Mouse (Mus musculus): ENCODE results near the gene Gtf3c1.
"Not testable (repeated sequence)": the region's sequence is repeated elsewhere in the genome, so short reads cannot be mapped to it uniquely, and the experiment has no call there.

Gtf3c1 gene

GRCm38 (mm10) chr7:125713542-125714055 is 6.0 kb upstream of the Gtf3c1 start:
- in situ Hi-C loops (cut with MboI; ENCODE audit: unreplicated experiment in 2 of 2): not testable (repeated sequence)

GRCm38 (mm10) chr7:125708100-125708499 is 520 bp upstream of the Gtf3c1 start:
- in situ Hi-C loops (cut with MboI; ENCODE audit: unreplicated experiment in 2 of 2): no loop called here

- in situ Hi-C loops (cut with MboI; ENCODE audit: unreplicated experiment in 2 of 2): no loop called here
Observed at GRCm38 (mm10) chr7:125707186-125707585, 394 bp downstream of the Gtf3c1 start.

GRCm38 (mm10) chr7:125702791-125703190 is 4.8 kb downstream of the Gtf3c1 start:
- in situ Hi-C loops (cut with MboI; ENCODE audit: unreplicated experiment in 2 of 2): no loop called here

GRCm38 (mm10) chr7:125694056-125694455 is 13.5 kb downstream of the Gtf3c1 start:
- in situ Hi-C loops (cut with MboI; ENCODE audit: unreplicated experiment in 2 of 2): no loop called here

- in situ Hi-C loops (cut with MboI; ENCODE audit: unreplicated experiment in 2 of 2): no loop called here
Observed at GRCm38 (mm10) chr7:125690516-125690915, 17.1 kb downstream of the Gtf3c1 start.

GRCm38 (mm10) chr7:125679936-125680335 is 27.6 kb downstream of the Gtf3c1 start:
- in situ Hi-C loops (cut with MboI; ENCODE audit: unreplicated experiment in 2 of 2): no loop called here

- in situ Hi-C loops (cut with MboI; ENCODE audit: unreplicated experiment in 2 of 2): no loop called here
Observed at GRCm38 (mm10) chr7:125678756-125679155, 28.8 kb downstream of the Gtf3c1 start.

GRCm38 (mm10) chr7:125674916-125675315 is 32.7 kb downstream of the Gtf3c1 start:
- in situ Hi-C loops (cut with MboI; ENCODE audit: unreplicated experiment in 2 of 2): loop anchor here (5.0 kb wide), 2 partner anchors 417 to 422 kb away; no protein-coding TSS in a partner anchor

GRCm38 (mm10) chr7:125671396-125671795 is 36.2 kb downstream of the Gtf3c1 start:
- in situ Hi-C loops (cut with MboI; ENCODE audit: unreplicated experiment in 2 of 2): loop anchor here (5.0 kb wide), 2 partner anchors 421 to 426 kb away; no protein-coding TSS in a partner anchor

- in situ Hi-C loops (cut with MboI; ENCODE audit: unreplicated experiment in 2 of 2): loop anchor here (5.0 kb wide), 2 partner anchors 421 to 426 kb away; no protein-coding TSS in a partner anchor
Observed at GRCm38 (mm10) chr7:125670865-125671264, 36.7 kb downstream of the Gtf3c1 start.

- in situ Hi-C loops (cut with MboI; ENCODE audit: unreplicated experiment in 2 of 2): no loop called here
Observed at GRCm38 (mm10) chr7:125663654-125664053, 43.9 kb downstream of the Gtf3c1 start.

- in situ Hi-C loops (cut with MboI; ENCODE audit: unreplicated experiment in 2 of 2): no loop called here
Observed at GRCm38 (mm10) chr7:125657511-125657910, 50.1 kb downstream of the Gtf3c1 start.

GRCm38 (mm10) chr7:125649013-125649412 is 58.6 kb downstream of the Gtf3c1 start:
- in situ Hi-C loops (cut with MboI; ENCODE audit: unreplicated experiment in 2 of 2): loop anchor here (5.0 kb wide), 1 partner anchor 182 kb away; no protein-coding TSS in a partner anchor

GRCm38 (mm10) chr7:125645413-125645812 is 62.2 kb downstream of the Gtf3c1 start:
- in situ Hi-C loops (cut with MboI; ENCODE audit: unreplicated experiment in 2 of 2): loop anchor here (5.0 kb wide), 1 partner anchor 178 kb away; no protein-coding TSS in a partner anchor

- in situ Hi-C loops (cut with MboI; ENCODE audit: unreplicated experiment in 2 of 2): no loop called here
Observed at GRCm38 (mm10) chr7:125643880-125644279, 63.7 kb downstream of the Gtf3c1 start.

GRCm38 (mm10) chr7:125638870-125639386 is 68.7 kb downstream of the Gtf3c1 start:
- in situ Hi-C loops (cut with MboI; ENCODE audit: unreplicated experiment in 2 of 2): loop anchor here in 1 of 2 experiments (5.0 kb wide), 1 partner anchor 57 kb away; no protein-coding TSS in a partner anchor

- in situ Hi-C loops (cut with MboI; ENCODE audit: unreplicated experiment in 2 of 2): loop anchor here in 1 of 2 experiments (5.0 kb wide), 1 partner anchor 56 kb away; no protein-coding TSS in a partner anchor
Observed at GRCm38 (mm10) chr7:125638376-125638775, 69.2 kb downstream of the Gtf3c1 start.

- in situ Hi-C loops (cut with MboI; ENCODE audit: unreplicated experiment in 2 of 2): loop anchor here in 1 of 2 experiments (5.0 kb wide), 1 partner anchor 55 kb away; no protein-coding TSS in a partner anchor
Observed at GRCm38 (mm10) chr7:125637220-125638140, 70.1 kb downstream of the Gtf3c1 start.

GRCm38 (mm10) chr7:125630989-125631388 is 76.6 kb downstream of the Gtf3c1 start:
- in situ Hi-C loops (cut with MboI; ENCODE audit: unreplicated experiment in 2 of 2): no loop called here

- in situ Hi-C loops (cut with MboI; ENCODE audit: unreplicated experiment in 2 of 2): no loop called here
Observed at GRCm38 (mm10) chr7:125630317-125630716, 77.3 kb downstream of the Gtf3c1 start.

All from v-Abl transformed pro-B cells (cell line).